Mouse (Mus musculus) limb, embryonic 14.5 days (tissue): ENCODE data around the gene Lix1. TPM values are rescaled to one million over a fixed set of nuclear protein-coding genes. Genes with fewer than 3 reads are reported as not detected.

ENCODE experiments used
- ATAC-seq: fragments of 200-750 bp; cut with Nextera tagmentation; 2 replicates; pipeline ENCODE4 v1.8.0; 2017; ENCODE audit warnings: low read depth, moderate number of reproducible peaks, moderate TSS enrichment; ENCODE audit not compliant: low FRiP score
- DNase-seq: peaks from one replicate; pipeline ENCODE4 v3.0.0-alpha.2; 2015; ENCODE audit warnings: low spot score
- H3K27ac ChIP-seq: fragments of 300-500 bp; sonication (generic); replicated peaks from 2 replicates; pipeline ENCODE4 v1.5.1; 2014; ENCODE audit warnings: low read depth, mild to moderate bottlenecking, low read length, moderate library complexity, mixed read lengths
- H3K27me3 ChIP-seq: fragments of 300-500 bp; sonication (generic); 2 replicates; pipeline ENCODE4 v1.6.1; 2014; ENCODE audit warnings: low read length, mixed read lengths; ENCODE audit not compliant: control insufficient read depth, insufficient read depth
- H3K36me3 ChIP-seq: fragments of 300-500 bp; sonication (generic); 2 replicates; pipeline ENCODE4 v1.6.1; 2014; ENCODE audit warnings: mild to moderate bottlenecking, low read length, moderate library complexity, mixed read lengths; ENCODE audit not compliant: control insufficient read depth, insufficient read depth
- H3K4me1 ChIP-seq: fragments of 300-500 bp; sonication (generic); 2 replicates; pipeline ENCODE4 v1.6.1; 2014; ENCODE audit warnings: antibody characterized with exemption, low read length, mixed read lengths; ENCODE audit not compliant: control insufficient read depth, insufficient read depth
- H3K4me2 ChIP-seq: fragments of 300-500 bp; sonication (generic); replicated peaks from 2 replicates; pipeline ENCODE4 v1.6.1; 2014; ENCODE audit warnings: low read depth, mild to moderate bottlenecking, low read length, moderate library complexity; ENCODE audit not compliant: severe bottlenecking
- H3K4me3 ChIP-seq: fragments of 300-500 bp; sonication (generic); replicated peaks from 2 replicates; pipeline ENCODE4 v1.5.1; 2014; ENCODE audit warnings: low read length
- H3K9ac ChIP-seq: fragments of 300-500 bp; sonication (generic); 2 replicates; pipeline ENCODE4 v1.6.1; 2014; ENCODE audit warnings: mild to moderate bottlenecking, low read depth, low read length, moderate library complexity; ENCODE audit not compliant: severe bottlenecking
- H3K9me3 ChIP-seq: fragments of 300-500 bp; sonication (generic); 2 replicates; pipeline ENCODE4 v1.6.1; 2016; ENCODE audit warnings: low read length; ENCODE audit not compliant: control insufficient read depth
- POLR2A ChIP-seq: fragments of 200-500 bp; IDR thresholded peaks from 2 replicates; pipeline ENCODE4 v1.8.0; 2012; ENCODE audit warnings: inconsistent platforms, mild to moderate bottlenecking, moderate library complexity, borderline replicate concordance; ENCODE audit not compliant: insufficient read depth, insufficient read length; ENCODE audit errors: extremely low read depth
- WGBS: fragments of 180-500 bp; shearing (Covaris S2); extraction: QIAGEN DNeasy Blood & Tissue Kit; methylation state at CpG from one replicate; pipeline ENCODE4 v1.1.7; 2014; 5-methylcytosine and 5-hydroxymethylcytosine counted together
- polyA plus RNA-seq, 2 experiments: library from polyadenylated mRNA; depleted of rRNA in 1 of 2; stranded (reverse) in 1 of 2; unstranded in 1 of 2; fragments of >200 nt; fragmentation: Nextera tagmentation in 1 of 2; extraction: Ambion mirVana in 1 of 2; gene quantifications; 2 replicates each; pipeline versions ENCODE4 v1.2.1 to v1.2.3; 2012 to 2014

Lix1 gene
- polyA plus RNA-seq, 2 experiments: 7.0 to 8.6 TPM

- no peaks in the 10 kb centered on the region for H3K9me3 ChIP-seq
- no peak for TF ChIP-seq POLR2A
- no peak for ATAC-seq
- no peak overlapping the region for H3K4me3 ChIP-seq
- no peak overlapping the region for H3K9ac ChIP-seq
- H3K4me1 ChIP-seq: no peaks in the 10 kb centered on the region
- WGBS: 77% methylated on average over 1 of the region's 1 CpGs
- peaks cover 8% of the 10 kb centered on the region for H3K36me3 ChIP-seq
- H3K4me2 ChIP-seq: no peak overlapping the region
- DNase-seq: no peak
- no peak overlapping the region for H3K27ac ChIP-seq
- H3K27me3 ChIP-seq: no peaks in the 10 kb centered on the region
These were observed 5.6 kb upstream of the Lix1 start for GRCm38 (mm10) chr17:17396869-17397268.

GRCm38 (mm10) chr17:17398664-17399063, 3.8 kb upstream of the Lix1 start:
- no peaks in the 10 kb centered on the region for H3K9me3 ChIP-seq
- ATAC-seq: no peak
- H3K4me1 ChIP-seq: peaks cover 7% of the 10 kb centered on the region; the same call in 1 of the 2 replicates
- H3K4me2 ChIP-seq: no peak overlapping the region
- no peak for TF ChIP-seq POLR2A
- H3K36me3 ChIP-seq: peaks cover 4% of the 10 kb centered on the region; the same call in 1 of the 2 replicates
- H3K9ac ChIP-seq: no peak overlapping the region
- H3K27ac ChIP-seq: no peak overlapping the region
- no peaks in the 10 kb centered on the region for H3K27me3 ChIP-seq
- 67% methylated on average over 2 of the region's 2 CpGs for WGBS
- H3K4me3 ChIP-seq: no peak overlapping the region
- no peak for DNase-seq

DNA sequence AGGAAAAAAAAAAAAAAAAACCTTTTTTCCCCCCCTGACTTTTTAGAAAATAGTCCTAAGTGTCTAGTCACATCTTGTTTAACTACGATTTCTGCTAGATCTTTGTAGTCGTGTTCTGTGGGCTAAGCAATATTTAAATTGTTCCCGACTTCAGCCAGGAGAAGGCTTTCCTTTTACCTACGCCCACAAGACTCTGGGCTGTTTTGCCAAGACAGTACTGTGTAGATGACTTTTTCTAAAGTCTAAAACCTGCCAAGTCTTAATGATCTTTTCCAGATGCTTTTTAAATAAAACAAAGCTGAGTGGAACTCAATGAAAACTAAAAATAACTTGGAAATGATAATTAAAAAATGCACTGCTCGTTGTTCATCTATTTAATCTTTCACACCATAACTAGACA, 566 bp downstream of the Lix1 start:
- Histone ChIP-seq H3K27ac (peak overlapping the region; percentile 67; the same call in 1 of the 2 replicates), H3K27me3 (no peaks in the 10 kb centered on the region), H3K4me3 (0 out of 2 replicates have a peak overlapping the region, but pooled peaks have one; percentile 14), H3K9me3 (no peaks in the 10 kb centered on the region), H3K36me3 (no peaks in the 10 kb centered on the region), H3K9ac (no peak overlapping the region), H3K4me1 (peaks cover 23% of the 10 kb centered on the region), H3K4me2 (peak overlapping the region; percentile 31)
- ATAC-seq (peak; percentile 42; the same call in 1 of the 2 replicates), DNase-seq (peak; percentile 67)
- WGBS: 10% methylated on average over 5 of the region's 5 CpGs
- TF ChIP-seq POLR2A: no peak

DNA sequence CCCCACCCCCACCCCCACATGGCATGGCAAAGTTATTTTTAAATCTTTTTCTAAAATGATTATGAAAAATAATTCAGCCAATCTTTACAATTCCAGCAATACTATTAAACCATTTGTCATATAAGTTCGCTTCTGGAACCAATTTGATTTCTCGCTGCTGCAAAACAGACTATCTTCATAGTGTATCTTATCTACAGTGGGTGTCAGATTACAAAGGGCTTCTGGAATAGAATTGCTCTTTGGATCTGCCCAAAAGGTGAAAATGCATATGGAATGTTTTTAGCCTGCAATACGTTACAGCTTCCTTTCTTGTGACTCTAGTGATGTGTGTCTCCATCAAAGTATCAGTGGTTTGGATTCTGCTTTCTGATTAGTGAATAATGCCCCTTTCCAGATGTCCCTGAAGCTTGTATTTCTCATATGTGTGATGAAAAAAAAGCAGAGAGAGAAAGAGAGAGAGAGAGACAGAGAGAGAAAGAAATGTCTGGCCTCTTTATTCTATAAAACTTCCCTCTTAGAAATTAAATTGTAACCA, 1.2 kb downstream of the Lix1 start:
- no peak for ATAC-seq
- Histone ChIP-seq H3K4me2 (0 out of 2 replicates have a peak overlapping the region, but pooled peaks have one; percentile 4), H3K27ac (no peak overlapping the region), H3K27me3 (no peaks in the 10 kb centered on the region), H3K9me3 (no peaks in the 10 kb centered on the region), H3K4me1 (peaks cover 29% of the 10 kb centered on the region), H3K36me3 (no peaks in the 10 kb centered on the region), H3K4me3 (no peak overlapping the region), H3K9ac (no peak overlapping the region)
- peak; percentile 34 for DNase-seq
- no peak for TF ChIP-seq POLR2A
- WGBS: 7% methylated on average over 3 of the region's 3 CpGs

DNA sequence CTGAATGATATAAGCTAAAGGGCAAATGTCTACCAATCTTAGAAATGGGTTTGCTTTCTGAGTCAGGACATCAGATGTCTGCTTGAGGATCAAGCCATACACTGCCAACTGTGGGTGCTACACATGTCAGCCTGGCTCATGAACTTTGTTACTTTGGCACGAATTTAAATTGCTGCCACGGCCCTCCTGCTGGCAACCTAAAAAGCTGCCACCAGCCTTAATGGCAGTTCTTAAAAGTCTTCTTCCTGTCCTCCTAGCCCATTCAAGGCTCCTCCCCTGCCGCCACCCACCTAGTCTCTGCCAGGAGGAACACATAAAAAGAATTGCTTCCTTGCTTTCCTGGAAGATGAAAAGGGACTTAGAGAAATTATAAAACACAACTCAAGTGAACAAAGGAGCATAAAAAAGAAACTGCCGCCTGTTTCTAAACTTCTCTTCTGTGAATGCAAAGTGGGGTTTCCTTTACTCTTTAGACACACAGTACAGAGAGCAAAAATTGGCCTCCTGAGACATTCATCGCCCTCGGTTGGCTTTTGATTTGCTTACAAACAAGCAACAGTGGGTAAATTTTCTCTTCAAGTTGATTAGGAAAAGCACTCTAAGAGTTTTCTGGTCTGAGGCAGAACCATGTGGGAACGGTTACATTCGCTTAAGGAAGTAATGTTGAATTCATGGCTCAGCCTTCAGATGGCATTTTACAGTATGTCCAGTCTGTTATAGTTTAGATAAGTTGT, 2.5 kb downstream of the Lix1 start:
- WGBS: 12% methylated on average over 8 of the region's 8 CpGs
- DNase-seq: no peak
- ATAC-seq: no peak
- Histone ChIP-seq H3K9me3 (no peaks in the 10 kb centered on the region), H3K4me3 (peak overlapping the region; percentile 4; the same call in 1 of the 2 replicates), H3K4me1 (peaks cover 39% of the 10 kb centered on the region), H3K27ac (no peak overlapping the region; the same call in 1 of the 2 replicates), H3K36me3 (no peaks in the 10 kb centered on the region), H3K9ac (no peak overlapping the region), H3K4me2 (peak overlapping the region; percentile 30), H3K27me3 (no peaks in the 10 kb centered on the region)
- TF ChIP-seq POLR2A: no peak
